Mouse (Mus musculus): Measurements from ENCODE around the gene Tmem235.

DNA sequence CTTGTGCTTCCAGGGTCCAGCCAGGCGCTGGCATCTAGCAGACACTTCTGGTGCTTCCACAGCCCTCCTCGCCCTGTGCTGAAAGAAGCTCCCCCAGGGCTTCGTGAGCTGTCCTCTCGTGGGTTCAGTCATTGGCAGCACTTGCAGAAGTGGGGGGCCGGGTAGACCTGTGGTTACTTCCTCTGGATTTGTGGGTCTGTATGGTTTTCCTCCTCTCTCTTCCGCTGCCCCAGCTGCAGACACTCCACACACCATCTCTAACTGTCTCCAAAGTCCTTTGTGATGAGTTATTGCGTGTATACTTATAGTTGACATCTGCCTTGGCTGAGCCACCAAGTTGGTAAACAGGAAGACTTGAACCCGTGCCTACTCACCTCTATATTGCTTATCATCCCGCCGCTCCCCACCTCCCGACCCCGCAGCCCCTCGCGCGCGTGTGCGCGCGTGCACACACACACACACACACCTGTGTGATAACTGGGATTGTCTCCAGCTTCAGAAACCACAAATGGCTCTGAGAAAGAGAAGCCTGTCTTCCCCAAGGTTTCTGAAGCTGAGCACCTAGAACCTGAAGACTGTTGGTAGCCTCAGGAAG lies 31.1 kb downstream of the Tmem235 start:
- TF ChIP-seq POLR2A (IDR thresholded peaks at IDR 0.05; ENCODE audit: low read depth, low read length) (no peak), CTCF (IDR thresholded peaks at IDR 0.05; ENCODE audit: extremely low read depth, insufficient read depth, insufficient read length, insufficient replicate concordance) (no peak)

All from spleen, adult 2 months (tissue).